Mouse (Mus musculus): Measurements from ENCODE around the gene St5.

St5 gene

DNA sequence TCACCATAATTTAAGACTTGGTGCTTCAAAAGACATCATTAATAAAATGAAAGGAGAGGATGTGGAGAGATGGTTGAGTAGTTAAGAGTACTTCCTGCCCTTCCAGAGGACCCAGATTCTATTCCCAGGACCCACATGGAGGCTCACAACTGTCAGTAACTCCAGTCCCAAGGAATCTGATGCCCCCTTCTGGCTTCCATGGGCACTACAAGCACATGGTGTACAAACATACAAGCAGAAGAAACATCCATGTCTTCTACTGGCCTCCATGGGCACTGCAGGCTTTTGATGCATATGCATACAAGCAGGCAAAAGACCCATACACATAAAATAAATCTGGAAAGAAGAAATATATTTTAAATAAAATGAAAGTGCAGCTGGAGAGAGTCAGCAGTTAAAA, 3.2 kb downstream of the St5 start:
- peak; percentile 50 for DNase-seq (ENCODE audit: low read depth, low spot score)

DNA sequence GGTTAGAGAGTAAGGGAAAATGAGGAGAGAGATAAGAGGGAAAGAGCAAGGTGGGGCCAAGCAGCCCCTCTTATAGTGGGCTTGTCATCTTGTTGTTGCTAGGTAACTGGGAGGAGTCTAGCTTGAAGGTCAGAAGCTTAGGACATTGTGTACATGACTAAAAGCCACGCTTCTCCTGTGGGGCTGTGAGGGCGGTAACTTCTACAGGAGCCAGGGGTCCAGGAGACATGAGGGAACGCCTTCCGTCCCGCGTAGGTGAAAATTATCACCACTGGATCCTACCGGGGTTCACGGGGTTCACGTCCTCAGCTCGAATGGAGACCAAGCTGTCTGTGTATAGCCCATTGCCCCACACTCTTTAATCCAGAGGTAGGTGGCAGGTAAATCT, 8.1 kb downstream of the St5 start:
- DNase-seq (ENCODE audit: low read depth, low spot score): no peak

DNA sequence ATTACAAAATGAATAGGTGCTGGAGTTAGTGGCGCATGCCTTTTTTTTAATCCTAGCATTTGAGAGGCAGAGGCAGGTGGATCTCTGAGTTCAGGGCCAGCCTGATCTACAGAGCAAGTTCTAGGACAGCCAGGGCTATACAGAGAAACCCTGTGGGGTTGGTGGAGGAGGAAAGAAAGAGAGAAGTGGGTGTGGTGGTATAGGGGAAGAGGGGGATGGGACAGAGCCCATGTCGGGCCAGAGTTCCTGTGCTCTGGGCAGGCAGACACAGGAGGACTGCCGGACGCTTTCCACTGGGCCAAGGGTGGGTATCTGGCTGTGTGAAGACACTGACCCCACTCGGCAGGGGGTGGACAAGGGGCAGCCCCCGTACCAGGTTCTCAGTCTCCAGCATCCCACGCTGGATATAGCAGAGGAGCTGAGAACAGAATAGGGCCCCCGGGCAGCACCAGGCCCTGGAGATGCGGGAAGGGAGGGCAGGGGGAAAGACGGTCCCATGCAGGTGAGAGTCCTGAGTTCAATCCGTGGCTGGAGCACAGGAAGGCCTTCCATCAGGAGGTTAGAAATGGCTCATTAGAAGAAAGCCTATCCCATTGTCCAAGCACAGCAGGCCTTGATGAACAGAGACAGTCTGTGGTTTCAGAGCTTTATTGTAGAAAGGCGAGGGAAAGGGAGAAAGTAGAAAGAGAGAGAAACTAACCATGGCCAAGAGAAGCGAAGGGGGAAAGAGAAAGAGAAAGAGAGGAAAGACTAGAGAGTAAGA, 8.6 kb downstream of the St5 start:
- DNase-seq (ENCODE audit: low read depth, low spot score): no peak

DNA sequence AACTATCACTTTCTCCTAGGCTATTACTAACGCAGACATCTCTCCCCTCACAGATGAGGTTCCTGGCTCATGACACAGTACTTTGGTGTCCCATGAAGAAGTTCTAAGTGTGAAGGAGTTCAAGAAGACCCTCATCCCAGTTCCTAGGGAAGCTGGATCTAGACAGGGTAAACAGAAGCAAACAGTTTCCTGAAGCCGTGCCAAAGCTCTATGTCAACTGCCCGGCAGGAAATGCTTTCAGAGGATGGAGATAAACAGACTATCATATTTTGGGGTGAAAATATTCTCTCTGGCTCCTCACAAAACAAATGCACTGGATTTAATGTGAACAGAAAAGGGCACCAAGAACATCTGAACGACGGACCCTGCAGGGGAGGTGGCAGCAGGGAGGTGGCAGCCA, 12.4 kb downstream of the St5 start:
- no peak for DNase-seq (ENCODE audit: low read depth, low spot score)

DNA sequence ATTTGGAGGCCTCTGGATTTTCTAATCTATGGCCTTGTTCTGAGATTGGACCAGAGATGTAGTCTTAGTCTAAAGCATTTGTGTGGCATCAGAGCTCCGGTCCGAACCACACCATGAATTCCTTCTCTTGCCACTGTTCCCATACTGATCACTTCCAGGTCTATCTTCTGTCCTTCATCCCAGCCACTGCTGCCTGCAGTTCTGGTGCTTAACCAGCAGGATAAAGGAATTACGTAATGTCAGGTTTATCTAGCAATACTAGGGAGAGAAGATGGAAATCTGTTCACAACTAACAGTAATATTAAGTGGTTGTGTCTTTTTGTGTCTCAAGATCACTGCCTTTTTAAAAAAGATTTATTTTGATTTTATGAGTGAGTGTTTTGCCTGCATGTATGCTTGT, 13.3 kb downstream of the St5 start:
- DNase-seq (ENCODE audit: low read depth, low spot score): no peak

DNA sequence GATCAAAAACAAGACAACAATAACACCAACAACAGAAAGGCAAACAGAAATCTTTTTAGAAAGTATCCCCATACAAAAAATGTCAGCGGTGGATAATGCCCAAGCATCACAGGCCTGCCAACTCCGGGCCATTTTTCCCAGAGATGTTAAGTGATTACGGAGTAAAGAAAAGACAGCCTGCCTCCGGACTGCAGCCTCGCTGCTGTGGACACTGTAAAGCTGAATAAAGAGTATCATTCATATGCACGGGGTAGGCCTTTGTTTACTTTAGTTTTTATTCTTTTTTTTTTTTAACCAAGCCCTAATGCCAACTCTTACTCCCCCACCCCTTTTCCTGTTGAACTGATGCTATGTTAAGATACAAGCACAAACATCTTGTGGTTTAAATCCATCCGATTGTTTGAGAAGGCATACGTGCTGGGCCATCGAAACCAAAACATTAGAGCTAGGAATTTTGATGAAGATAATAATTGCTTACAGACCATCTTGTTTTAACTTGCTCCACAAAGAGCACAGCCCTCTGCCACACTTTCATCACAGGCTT, 16.7 kb downstream of the St5 start:
- DNase-seq (ENCODE audit: low read depth, low spot score): no peak

DNA sequence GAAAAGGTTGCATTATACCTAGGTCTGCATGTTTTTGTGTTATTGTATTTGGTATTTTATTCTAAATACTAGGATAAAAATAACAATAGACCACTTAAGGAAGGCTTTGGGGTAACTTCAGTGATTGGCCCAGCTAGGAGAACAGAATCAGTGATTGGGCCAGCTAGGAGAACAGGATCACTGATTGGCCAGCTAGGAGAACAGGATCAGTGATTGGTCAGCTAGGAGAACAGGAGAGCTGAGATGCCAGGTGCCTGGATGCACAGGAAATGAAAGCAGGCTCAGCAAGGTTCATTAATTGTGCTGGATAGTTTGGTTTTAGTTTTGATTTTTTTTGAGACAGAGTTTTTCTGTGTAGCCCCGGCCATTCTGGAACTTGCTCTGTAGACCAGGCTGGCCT, 22.5 kb downstream of the St5 start:
- no peak for DNase-seq (ENCODE audit: low read depth, low spot score)

DNA sequence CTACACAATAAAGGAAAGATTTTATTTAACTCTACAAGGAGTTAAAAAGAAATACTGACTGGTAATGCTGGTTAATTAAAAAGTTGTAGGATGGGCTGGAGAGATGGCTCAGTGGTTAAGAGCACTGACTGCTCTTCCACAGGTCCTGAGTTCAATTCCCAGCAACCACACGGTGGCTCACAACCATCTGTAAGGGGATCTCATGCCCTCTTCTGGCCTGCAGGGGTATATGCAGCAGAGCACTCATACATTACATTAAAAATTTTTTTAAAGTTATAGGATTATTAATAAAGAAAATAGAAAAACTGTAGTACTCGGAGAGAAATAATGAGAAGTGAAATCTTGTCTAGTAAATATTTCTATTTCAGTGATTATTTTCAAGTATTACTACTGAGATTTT, 23.1 kb downstream of the St5 start:
- no peak for DNase-seq (ENCODE audit: low read depth, low spot score)

DNA sequence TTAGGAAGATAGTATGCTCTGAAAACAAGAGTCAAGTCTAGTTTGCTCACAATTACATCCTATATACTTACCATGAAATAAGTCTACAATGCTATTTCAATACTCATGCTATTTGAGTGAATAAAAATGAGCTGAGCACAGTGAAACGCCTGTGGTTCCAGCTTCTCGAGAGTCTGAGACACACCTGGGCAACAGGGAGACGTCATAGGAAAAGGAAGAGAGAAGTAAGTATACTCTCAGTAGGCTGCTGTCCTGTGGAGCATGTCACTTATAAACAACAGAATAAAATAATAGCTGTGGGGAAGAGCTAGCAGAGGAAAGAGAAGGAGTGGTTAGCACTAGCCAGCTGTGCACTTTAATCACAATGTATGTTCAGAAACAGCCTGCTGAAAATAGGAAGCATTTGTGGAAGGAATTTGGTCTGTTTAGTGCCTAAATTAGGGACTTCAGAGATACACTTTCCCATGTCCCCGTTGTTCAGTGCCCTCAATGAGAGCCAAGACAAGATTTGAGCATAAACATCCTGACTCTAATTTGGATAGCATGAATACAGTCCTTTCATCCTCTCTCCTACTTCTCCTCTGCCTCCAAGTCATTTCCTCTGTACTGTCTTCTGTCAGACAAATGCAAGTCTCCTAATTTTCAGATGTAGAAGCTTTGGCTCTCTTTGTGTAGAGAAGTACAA, 28.3 kb downstream of the St5 start:
- no peak for DNase-seq (ENCODE audit: low read depth, low spot score)

DNA sequence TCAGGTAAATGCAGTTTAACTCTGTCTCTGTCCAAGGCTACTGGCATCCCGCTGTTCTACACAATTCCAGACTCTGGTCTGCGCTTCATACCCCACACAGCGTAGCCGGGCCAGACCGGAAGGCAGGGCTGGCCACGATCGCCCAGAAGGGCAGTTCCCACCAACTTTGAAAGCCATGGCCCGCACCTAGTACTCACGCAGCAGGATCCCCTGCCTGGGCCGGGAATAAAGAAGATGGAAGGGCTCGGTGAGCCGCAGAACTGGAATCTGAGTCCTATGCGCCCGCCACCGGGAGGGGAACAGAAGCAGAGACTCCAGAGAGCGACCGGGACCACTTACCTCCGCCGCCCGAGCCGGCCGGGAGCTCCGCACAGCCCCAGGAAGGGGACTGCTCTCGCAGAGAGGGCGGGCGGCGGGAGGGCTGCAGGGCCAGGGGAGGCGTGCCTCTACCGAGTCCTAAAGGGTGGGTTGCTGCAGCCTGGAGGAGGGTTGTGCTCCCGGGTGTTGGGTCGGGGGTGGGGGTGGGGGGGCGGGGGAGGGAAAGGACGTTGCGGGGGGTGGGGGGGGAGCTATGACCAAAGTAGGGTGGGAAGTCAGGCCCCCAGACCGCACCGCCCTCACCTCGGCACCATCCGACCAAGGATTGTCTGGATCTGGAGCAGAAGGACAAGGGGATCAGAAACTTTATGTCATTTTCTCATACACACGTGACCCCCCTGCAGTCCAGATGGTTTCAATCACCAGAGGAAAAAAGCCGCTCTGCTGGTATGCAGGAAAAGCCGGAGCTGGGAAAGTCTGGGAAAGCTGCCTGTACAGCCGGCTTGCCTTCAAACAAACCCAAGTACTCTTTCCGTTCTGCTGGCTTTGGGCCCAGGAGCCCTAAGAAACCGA, 31.6 kb downstream of the St5 start:
- DNase-seq (ENCODE audit: low read depth, low spot score): no peak

DNA sequence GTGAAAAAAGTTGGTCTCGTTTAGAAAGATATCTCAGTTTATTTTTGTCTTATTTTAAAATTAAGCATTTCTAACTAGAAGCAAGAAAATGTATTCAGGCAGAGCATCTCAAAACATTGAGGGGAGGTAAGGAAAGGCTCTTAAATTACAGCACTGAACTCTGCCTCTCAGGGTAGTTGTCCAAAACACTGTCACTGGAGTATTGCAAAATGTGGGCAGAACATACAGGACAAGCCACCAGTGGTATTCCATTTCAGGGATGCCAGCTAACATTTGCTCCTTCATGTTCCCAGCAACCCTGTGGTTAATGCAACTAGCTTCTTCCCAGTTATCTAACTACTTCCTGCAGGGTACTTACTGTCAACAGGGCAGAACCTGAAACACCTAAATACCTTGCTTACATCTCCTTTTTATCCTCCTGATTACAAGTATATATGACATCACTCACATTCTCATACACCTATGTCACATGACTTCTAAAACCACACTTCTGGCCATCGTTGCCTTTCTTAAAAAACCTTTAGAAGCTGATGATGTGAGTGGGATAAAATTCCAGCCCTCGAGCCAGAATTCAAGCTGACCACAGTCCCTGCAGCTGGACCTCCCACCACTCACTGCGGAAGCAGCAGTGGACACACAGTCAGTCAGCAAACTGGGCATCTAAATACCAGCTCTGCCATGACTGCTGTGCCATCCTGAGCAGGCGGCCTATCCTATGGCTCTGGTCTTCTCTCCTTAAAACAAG, 33.8 kb downstream of the St5 start:
- no peak for DNase-seq (ENCODE audit: low read depth, low spot score)

DNA sequence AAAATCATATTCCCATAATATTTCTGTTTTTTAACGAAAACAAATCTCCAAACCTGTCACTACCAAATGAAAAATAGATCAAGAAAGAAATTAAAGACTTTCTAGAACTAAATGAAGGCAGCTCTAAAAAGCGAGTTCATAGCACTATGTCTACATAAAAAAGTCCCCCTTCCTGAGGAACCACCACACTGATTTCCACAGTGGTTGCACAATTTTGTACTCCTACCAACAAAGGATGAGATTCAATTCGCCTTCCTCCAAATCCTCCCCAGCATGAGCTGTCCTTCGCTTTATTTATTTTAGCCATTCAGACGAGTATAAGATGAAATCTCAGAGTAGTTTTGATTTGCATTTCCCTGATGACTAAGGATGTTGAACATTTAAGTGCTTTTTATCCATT, 36.7 kb downstream of the St5 start:
- no peak for DNase-seq (ENCODE audit: low read depth, low spot score)

DNA sequence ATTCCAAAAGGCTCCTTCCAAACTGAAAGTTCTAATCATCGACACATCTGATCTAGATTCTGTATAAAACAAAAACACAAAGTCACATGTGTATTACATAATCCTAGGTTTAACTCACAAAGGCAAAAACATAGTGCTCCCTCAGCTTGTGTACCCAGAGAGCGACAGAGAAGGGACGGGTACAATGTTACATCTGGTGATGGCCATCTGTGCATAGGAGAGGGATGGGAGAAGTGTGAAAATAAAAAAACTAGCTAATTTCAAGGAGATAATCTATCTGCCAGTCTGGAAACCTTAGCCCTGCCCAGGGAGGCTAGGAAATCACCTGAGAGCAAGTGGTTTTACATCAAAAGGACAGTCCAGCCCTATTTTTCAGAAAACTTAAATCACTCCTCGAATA, 40.8 kb downstream of the St5 start:
- DNase-seq (ENCODE audit: low read depth, low spot score): no peak

DNA sequence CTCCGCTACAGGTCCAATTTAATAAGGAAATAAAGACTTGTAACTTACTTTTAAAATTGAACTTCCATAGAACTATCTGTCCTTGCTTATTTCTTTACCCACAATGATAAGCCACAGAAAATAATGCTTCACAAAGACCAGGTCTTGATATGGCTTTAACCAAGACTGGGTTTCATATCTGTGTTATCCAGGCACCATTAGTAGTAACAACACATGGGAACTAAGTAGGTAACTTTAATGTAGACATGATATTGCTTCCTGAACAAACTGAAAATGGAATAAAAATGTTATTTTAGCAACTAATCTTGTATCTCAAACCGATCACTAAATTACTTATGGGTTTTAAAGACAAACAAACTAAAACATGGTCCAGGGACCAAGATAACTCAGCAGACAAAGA, 44.1 kb downstream of the St5 start:
- DNase-seq (ENCODE audit: low read depth, low spot score): no peak

DNA sequence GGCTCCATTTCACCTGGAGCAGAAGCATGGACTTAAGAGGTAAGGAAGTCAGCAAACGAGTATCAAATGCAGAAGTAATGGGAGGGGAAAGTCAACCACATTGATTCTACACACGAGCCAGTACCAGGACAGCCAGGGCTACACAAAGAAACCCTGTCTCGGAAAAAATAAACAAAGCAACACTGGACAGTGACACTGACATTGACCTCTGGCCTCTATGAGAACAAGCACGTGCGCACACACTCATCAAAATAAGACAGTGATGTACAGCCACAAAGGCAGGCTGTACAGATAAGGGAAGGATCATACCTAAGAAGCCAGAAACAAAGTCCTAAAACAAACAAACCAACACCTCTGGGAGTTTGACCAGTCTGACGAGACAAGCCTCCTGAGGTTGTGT, 45.5 kb downstream of the St5 start:
- DNase-seq (ENCODE audit: low read depth, low spot score): no peak

DNA sequence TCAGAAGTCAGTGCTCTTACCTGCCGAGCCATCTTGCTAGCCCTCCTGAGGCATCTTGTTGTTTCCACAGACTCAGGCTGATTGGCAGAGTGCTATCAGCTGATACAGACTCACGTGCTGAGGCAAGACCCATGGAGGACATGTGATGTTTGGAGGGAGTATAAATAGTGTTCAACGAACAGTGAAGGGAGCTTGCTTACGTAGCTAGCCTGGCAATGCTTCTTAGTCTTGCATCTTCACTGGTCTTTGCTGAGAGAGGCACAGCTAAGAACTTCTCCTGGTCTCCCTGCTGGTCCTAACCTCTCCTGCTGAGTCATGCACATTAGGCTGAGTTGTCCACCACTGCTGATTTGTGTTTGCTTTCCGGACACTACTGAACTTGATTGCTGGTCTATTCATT, 48.5 kb downstream of the St5 start:
- no peak for DNase-seq (ENCODE audit: low read depth, low spot score)

DNA sequence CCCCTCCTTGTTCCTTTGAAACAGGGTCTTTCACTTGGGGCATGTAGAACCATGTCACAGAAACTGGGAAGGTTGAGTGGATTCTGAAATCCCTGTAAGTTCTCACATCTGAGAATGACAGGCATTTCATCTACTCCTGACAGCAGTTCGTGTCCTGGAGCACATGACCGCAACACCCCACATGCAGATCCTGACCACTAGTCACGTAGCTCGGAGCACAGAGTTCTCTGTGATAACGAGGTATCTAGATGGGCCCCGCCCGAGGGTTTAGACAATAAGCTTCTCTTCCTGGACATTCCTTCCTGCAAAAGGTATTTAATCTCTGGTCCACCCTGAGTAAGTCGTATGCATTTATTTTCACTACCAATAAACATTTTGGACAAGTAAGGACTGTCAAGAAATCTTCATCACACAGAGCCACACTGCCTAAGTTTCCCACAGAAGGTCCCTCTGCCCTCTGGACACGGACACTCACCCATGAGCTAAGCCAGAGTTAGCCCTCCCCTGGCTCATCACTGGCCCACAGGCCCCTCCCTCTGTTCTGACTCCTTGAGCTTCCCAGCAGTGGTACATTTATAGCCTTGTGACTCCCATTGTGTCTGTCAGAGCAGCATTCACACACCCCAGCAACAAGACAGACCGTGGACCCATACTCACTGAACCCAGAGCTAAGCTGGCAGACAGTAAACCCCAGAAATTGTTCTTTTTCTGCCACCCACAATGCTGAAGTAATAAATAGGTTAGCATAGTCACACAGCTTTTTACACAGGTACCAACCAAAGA, 54.4 kb downstream of the St5 start:
- DNase-seq (ENCODE audit: low read depth, low spot score): no peak

DNA sequence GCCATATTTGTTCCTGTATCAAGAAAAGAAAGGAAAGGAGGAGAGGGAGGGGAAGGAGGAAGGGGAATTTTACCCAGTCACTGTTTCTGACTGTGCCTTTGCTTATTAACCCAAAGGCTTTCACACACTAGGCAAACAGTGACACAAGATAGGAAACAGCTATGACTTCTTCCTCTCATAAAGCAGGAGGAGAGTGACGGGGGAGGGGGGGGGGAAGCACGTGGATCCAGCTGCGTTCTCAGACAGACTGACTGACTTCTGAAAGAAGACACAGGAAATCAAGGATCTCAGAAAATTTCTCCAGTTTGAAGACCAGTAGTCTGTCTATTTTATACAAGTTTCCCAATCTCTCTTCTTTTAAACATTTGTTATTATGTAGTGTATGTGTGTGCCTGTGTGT, 56.8 kb downstream of the St5 start:
- no peak for DNase-seq (ENCODE audit: low read depth, low spot score)

DNA sequence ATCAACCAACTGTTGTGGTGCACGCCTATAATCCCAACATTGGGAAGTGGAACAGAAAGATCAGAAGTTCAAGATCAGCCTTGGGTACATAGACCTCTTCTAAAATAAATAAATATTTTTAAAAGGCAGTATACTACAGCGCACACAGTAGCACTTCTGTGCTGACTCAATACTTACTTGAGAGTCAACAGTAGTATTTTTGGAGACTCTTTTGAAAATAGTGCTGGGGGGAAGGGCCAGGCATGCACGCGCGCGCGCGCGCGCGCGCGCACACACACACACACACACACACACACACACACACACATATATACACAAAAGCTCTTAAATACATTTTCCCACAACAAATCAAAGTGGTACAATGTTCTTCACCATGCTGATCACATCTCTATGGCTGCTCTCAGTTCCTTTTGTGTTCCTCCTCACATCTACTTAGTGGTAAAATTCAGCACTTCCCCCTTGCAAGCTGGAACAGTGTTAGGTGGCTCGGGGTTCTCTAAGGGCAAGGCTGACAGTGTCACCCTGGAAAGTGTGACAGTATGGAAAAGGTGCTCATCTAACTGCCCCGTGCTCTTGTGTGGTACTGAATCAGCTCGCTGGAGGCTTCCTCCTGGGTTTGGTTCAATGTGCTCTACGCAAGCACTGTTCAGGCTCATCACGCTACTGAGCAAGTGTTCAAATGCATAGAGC, 60.0 kb downstream of the St5 start:
- DNase-seq (ENCODE audit: low read depth, low spot score): no peak

DNA sequence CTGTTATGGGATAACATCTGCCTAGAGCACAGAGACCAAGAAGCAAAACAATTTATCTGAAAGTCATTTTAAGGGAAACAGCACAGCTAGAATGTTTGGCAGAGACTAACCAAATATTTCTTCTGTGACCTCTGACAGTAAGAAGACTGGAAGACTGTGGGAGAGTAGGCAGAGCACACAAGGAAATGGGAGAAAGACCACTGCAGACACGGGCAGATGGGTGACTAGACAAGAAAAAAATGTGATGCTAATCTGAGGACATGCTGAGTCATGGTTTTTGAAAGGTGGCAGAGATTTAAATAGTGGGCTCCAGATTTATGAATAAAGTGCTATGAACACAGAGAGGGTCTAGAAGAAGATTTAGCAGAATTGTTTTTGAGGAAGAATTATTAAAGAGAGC, 61.4 kb downstream of the St5 start:
- DNase-seq (ENCODE audit: low read depth, low spot score): no peak

Measured in WW6 (cell line).